Mouse (Mus musculus): Measurements from ENCODE around the gene Tox2.

Tox2 gene

GRCm38 (mm10) chr2:163364785-163365541 is 162.0 kb downstream of the Tox2 start:
- DNase-seq (ENCODE audit: low spot score): no peak

GRCm38 (mm10) chr2:163370175-163370574 is 167.2 kb downstream of the Tox2 start:
- DNase-seq (ENCODE audit: low spot score): no peak

- no peak for DNase-seq (ENCODE audit: low spot score)
These were observed 169.7 kb downstream of the Tox2 start for GRCm38 (mm10) chr2:163372627-163373026.

All from adipocyte (in vitro differentiated cells).